Mouse (Mus musculus) liver, adult 2 months (tissue): ENCODE results near the gene Doc2a. TPM values are rescaled to one million over a fixed set of nuclear protein-coding genes. Genes with fewer than 3 reads are reported as not detected.

ENCODE experiments used
- DNase-seq: peaks from one replicate; pipeline ENCODE4 v3.0.0-alpha.2; 2011; ENCODE audit warnings: low read depth, low spot score; ENCODE audit errors: extremely low read depth
- H3K27ac ChIP-seq: fragments of 200-500 bp; replicated peaks from 2 replicates; pipeline ENCODE4 v1.5.1; 2012; ENCODE audit warnings: low read depth, mild to moderate bottlenecking, control low read depth, inconsistent platforms, low read length; ENCODE audit not compliant: insufficient read depth
- H3K27me3 ChIP-seq: fragments of 200-500 bp; 2 replicates; pipeline ENCODE4 v1.6.1; 2012; ENCODE audit warnings: mild to moderate bottlenecking, moderate library complexity, low read length, inconsistent platforms; ENCODE audit not compliant: control insufficient read depth, insufficient read depth
- H3K36me3 ChIP-seq: fragments of 200-500 bp; 2 replicates; pipeline ENCODE4 v1.6.1; 2012; ENCODE audit warnings: low read length, inconsistent platforms; ENCODE audit not compliant: control insufficient read depth, insufficient read depth
- H3K4me1 ChIP-seq: fragments of 200-500 bp; 2 replicates; pipeline ENCODE4 v1.6.1; 2011; ENCODE audit warnings: low read length; ENCODE audit not compliant: control insufficient read depth, insufficient read depth
- H3K4me3 ChIP-seq: fragments of 200-500 bp; 2 replicates; pipeline ENCODE4 v1.5.1; 2011; ENCODE audit warnings: low read depth, mild to moderate bottlenecking, control low read depth, low read length, moderate library complexity; ENCODE audit not compliant: insufficient read depth
- H3K79me2 ChIP-seq: fragments of 200-500 bp; 2 replicates; pipeline ENCODE4 v1.6.1; 2012; ENCODE audit warnings: inconsistent platforms, mild to moderate bottlenecking, low read length, moderate library complexity; ENCODE audit not compliant: control insufficient read depth, insufficient read depth
- H3K9ac ChIP-seq: fragments of 200-500 bp; 2 replicates; pipeline ENCODE4 v1.6.1; 2012; ENCODE audit warnings: low read depth, mild to moderate bottlenecking, control low read depth, inconsistent platforms, low read length
- CTCF ChIP-seq: fragments of 200-500 bp; IDR thresholded peaks from 2 replicates; pipeline ENCODE4 v1.5.1; 2011; ENCODE audit warnings: low read depth, low read length, control low read depth
- POLR2A ChIP-seq: fragments of 200-500 bp; IDR thresholded peaks from 2 replicates; pipeline ENCODE4 v1.6.1; 2011; ENCODE audit warnings: low read length, control low read depth; ENCODE audit not compliant: insufficient read depth; ENCODE audit errors: extremely low read depth
- WGBS: fragments of 180-500 bp; shearing (Covaris S2); methylation state at CpG from one replicate; pipeline ENCODE4 v1.1.7; 2018; 5-methylcytosine and 5-hydroxymethylcytosine counted together
- polyA plus RNA-seq: library from polyadenylated mRNA; depleted of rRNA; stranded (reverse); fragments of >200 nt; gene quantifications from 2 replicates; pipeline ENCODE4 v1.2.3, GENCODE M21; 2012
- total RNA-seq: library from RNA; depleted of rRNA; stranded (reverse); fragments of >200 nt; gene quantifications from 2 replicates; pipeline ENCODE4 v1.2.3, GENCODE M21; 2014

Gene Doc2a
- total and polyA plus RNA-seq, 2 experiments: not detected

DNA sequence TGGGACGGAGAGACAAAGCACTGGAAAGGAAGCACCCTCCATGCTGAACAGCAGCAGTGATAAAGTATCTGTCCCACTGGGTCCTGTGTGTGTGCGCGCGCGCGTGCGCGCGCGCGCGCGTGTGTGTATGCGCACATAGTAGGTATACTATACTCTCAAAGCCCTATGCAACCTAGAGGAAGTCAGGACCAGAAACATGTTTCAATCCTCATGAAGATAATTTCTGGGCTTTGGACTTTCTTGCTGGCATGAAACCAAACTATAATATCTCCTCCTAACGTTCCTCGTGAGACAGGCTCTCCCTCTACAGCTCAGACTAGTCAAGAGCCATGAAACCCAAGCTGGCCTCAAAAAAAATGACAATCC is 46.2 kb upstream of the Doc2a start:
- H3K79me2 ChIP-seq: peaks cover 3% of the 10 kb centered on the region; the same call in 1 of the 2 replicates
- 0 out of 2 replicates have a peak, but pooled peaks cover 3% of the 10 kb centered on the region for H3K4me1 ChIP-seq
- no peak overlapping the region for H3K27ac ChIP-seq
- no peak for DNase-seq
- no peak overlapping the region for H3K4me3 ChIP-seq
- WGBS: 96% methylated on average over 16 of the region's 16 CpGs
- peaks cover 7% of the 10 kb centered on the region; the same call in 1 of the 2 replicates for H3K36me3 ChIP-seq
- no peak overlapping the region for H3K9ac ChIP-seq
- TF ChIP-seq CTCF (no peak), POLR2A (no peak)
- no peaks in the 10 kb centered on the region for H3K27me3 ChIP-seq

DNA sequence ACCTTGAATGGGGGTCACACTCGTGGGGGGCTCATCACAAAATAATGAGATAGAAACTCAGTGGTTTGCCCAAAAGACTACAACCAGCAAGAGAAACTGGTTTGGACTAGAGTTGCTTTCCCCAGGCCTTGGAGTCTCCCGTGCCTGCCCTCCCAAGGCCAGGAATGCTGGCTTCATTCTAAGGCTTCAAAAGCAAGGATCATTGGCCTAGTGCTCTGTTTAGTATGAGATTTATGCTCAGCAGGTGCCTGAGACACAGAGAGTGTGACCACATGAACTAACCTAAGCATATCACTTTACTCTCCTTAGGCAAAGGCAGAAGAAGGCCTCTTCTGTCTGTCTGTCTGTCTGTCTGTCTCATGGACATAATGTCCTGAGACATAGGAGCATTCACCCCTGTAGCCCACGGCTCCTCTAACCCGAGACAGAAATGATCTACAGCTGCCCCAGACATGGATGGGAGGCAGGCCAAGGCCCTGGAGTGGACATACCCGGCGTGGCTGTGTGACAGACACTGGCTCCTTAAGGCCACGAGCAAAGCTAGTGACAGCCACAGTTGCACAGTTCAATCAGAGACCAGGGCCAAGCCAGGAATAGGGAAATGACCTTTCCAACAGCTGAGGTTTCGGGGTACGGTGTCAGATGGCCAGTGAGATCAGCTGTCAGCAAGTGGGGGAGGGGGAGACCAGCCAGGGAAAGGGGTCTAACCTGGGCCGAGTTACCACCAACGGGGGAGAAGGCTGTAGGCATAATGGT is 44.9 kb upstream of the Doc2a start:
- no peak overlapping the region for H3K9ac ChIP-seq
- H3K4me3 ChIP-seq: no peak overlapping the region
- WGBS: 91% methylated on average over 11 of the region's 11 CpGs
- H3K27ac ChIP-seq: no peak overlapping the region
- 0 out of 2 replicates have a peak, but pooled peaks cover 3% of the 10 kb centered on the region for H3K4me1 ChIP-seq
- no peaks in the 10 kb centered on the region for H3K36me3 ChIP-seq
- no peak for TF ChIP-seq CTCF
- TF ChIP-seq POLR2A: no peak
- no peaks in the 10 kb centered on the region for H3K27me3 ChIP-seq
- H3K79me2 ChIP-seq: peaks cover 3% of the 10 kb centered on the region; the same call in 1 of the 2 replicates
- DNase-seq: no peak

- Histone ChIP-seq H3K79me2 (peaks cover 3% of the 10 kb centered on the region; the same call in 1 of the 2 replicates), H3K27me3 (no peaks in the 10 kb centered on the region), H3K27ac (no peak overlapping the region), H3K4me1 (no peaks in the 10 kb centered on the region), H3K4me3 (no peak overlapping the region), H3K36me3 (no peaks in the 10 kb centered on the region), H3K9ac (no peak overlapping the region)
- WGBS: 90% methylated on average over 6 of the region's 6 CpGs
- no peak for DNase-seq
- TF ChIP-seq CTCF: no peak
- TF ChIP-seq POLR2A: no peak
Measured at GRCm38 (mm10) chr7:126803181-126803580, 44.0 kb upstream of the Doc2a start.

DNA sequence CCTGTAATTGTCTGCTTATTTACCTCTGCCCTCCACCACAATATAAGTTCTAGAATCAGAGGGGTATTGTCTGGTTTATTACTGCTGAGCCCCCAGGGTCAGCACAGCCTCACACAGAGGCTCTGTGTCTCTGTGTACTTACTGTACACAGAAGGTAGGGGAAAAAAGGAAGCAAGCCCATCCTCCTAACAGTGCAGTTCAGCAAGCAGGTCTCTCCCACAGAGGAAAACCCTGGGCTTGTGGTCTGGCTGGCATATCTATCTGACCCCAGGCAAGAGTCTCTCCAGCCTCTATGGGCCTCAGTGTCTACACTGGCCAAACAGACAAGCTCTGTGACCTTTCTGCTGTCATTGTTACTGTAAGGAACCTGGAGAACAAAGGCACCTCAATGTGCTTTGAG is 43.5 kb upstream of the Doc2a start:
- Histone ChIP-seq H3K79me2 (peaks cover 1% of the 10 kb centered on the region; the same call in 1 of the 2 replicates), H3K36me3 (no peaks in the 10 kb centered on the region), H3K9ac (no peak overlapping the region), H3K27ac (no peak overlapping the region), H3K4me3 (no peak overlapping the region), H3K4me1 (no peaks in the 10 kb centered on the region), H3K27me3 (no peaks in the 10 kb centered on the region)
- TF ChIP-seq POLR2A (no peak), CTCF (no peak)
- no peak for DNase-seq

DNA sequence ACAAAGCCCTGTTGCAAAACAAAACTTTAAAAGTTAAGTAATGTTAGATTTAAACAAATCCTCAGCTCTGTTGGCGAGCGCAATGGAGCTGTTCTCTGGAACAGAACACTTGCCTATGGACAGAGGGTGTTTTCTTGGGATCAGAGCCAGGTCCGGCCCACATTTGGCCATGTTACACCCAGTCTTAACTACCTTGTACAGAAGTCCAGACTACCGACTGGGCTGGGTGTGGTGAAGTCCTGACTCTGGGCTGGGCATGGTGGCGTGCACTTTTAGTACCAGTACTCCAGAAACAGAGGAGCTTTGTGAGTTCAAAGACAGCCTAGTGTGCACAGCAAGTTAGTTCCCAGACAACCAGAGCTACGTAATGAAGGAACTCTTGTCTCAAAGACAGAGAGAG is 40.3 kb upstream of the Doc2a start:
- TF ChIP-seq POLR2A: no peak
- no peak for TF ChIP-seq CTCF
- Histone ChIP-seq H3K36me3 (no peaks in the 10 kb centered on the region), H3K27me3 (no peaks in the 10 kb centered on the region), H3K4me1 (no peaks in the 10 kb centered on the region), H3K4me3 (no peak overlapping the region), H3K27ac (no peak overlapping the region), H3K9ac (no peak overlapping the region), H3K79me2 (no peaks in the 10 kb centered on the region)
- peak; percentile 73 for DNase-seq
- WGBS: 43% methylated on average over 6 of the region's 6 CpGs

GRCm38 (mm10) chr7:126807405-126807804 is 39.8 kb upstream of the Doc2a start:
- H3K9ac ChIP-seq: no peak overlapping the region
- H3K27ac ChIP-seq: no peak overlapping the region
- H3K27me3 ChIP-seq: no peaks in the 10 kb centered on the region
- H3K36me3 ChIP-seq: no peaks in the 10 kb centered on the region
- no peak overlapping the region for H3K4me3 ChIP-seq
- TF ChIP-seq CTCF (no peak), POLR2A (no peak)
- H3K4me1 ChIP-seq: no peaks in the 10 kb centered on the region
- H3K79me2 ChIP-seq: no peaks in the 10 kb centered on the region
- DNase-seq: no peak
- 80% methylated on average over 4 of the region's 4 CpGs for WGBS
